10 mouse cellular contexts compared by ENCODE assay signal in genomic region chr11:75458169-75458568, GRCm38 (mm10). TPM values are rescaled to one million over a fixed set of nuclear protein-coding genes. Genes with fewer than 3 reads are reported as not detected.
DNase-seq lines count a peak whose midpoint lies in the region; ATAC-seq and TF ChIP-seq lines count a peak whose summit lies in the region.
"Had no signal": no experiment of that assay in that cellular context is flagged by ENCODE, and none has a peak within 500 bp of the region (broad histone marks: within the 10 kb centered on the region; RNA-seq: fewer than 3 reads in every experiment).

No protein-coding gene starts in this region.

- no peak overlapping the region for H3K9ac ChIP-seq in liver, embryonic 12.5 days
- no peak overlapping the region for H3K9ac ChIP-seq in stomach, postnatal 0 days (ENCODE audit: low read length)
- H3K9ac ChIP-seq: hindbrain, embryonic 15.5 days had no signal

- 14% methylated on average over 3 of the region's 3 CpGs for WGBS in liver, embryonic 12.5 days (ENCODE audit: insufficient replicate concordance)
- WGBS in stomach, postnatal 0 days: 14% methylated on average over 3 of the region's 3 CpGs

- DNase-seq in adrenal gland, postnatal 36 days: peak; percentile 23 to 44
- no peak for DNase-seq in adrenal gland, adult 18-20 months (ENCODE audit: low spot score in 2 of 2)
- no peak for DNase-seq in left cerebral cortex, adult 2 months (ENCODE audit: extremely low spot score in 1 of 2, low spot score in 2 of 2)
- no peak for DNase-seq in left cerebral cortex, postnatal 36 days (ENCODE audit: low spot score in 2 of 2)
- DNase-seq in cerebellum, postnatal 25 days: peak; percentile 28 to 69
- DNase-seq in stomach, postnatal 0 days (ENCODE audit: low spot score): peak; percentile 47
- DNase-seq in gastrocnemius, postnatal 25 days: no peak

- H3K9me3 ChIP-seq in liver, embryonic 12.5 days (replicated peaks): no peaks in the 10 kb centered on the region
- H3K9me3 ChIP-seq in stomach, postnatal 0 days (ENCODE audit: control insufficient read depth, low read length): no peaks in the 10 kb centered on the region
- H3K9me3 ChIP-seq: hindbrain, embryonic 15.5 days had no signal

- TF ChIP-seq CTCF in left cerebral cortex, adult 2 months (IDR thresholded peaks at IDR 0.05): peak; percentile 72
- peak; percentile 87 for TF ChIP-seq CTCF in stomach, postnatal 0 days (IDR thresholded peaks at IDR 0.05; ENCODE audit: low read depth)

- H3K36me3 ChIP-seq in liver, embryonic 12.5 days: peaks cover 2% of the 10 kb centered on the region
- no peaks in the 10 kb centered on the region for H3K36me3 ChIP-seq in stomach, postnatal 0 days (ENCODE audit: control insufficient read depth, insufficient read depth, low read length)
- H3K36me3 ChIP-seq: hindbrain, embryonic 15.5 days had no signal

- H3K4me1 ChIP-seq in liver, embryonic 12.5 days: peaks cover 82% of the 10 kb centered on the region
- peaks cover 13% of the 10 kb centered on the region for H3K4me1 ChIP-seq in stomach, postnatal 0 days (replicated peaks; ENCODE audit: control insufficient read depth, insufficient read depth)

- H3K27me3 ChIP-seq in liver, embryonic 12.5 days (replicated peaks): no peaks in the 10 kb centered on the region
- H3K27me3 ChIP-seq in stomach, postnatal 0 days (ENCODE audit: control insufficient read depth, insufficient read depth, low read length): no peaks in the 10 kb centered on the region
- H3K27me3 ChIP-seq: hindbrain, embryonic 15.5 days; Patski had no signal

- no peak overlapping the region for H3K27ac ChIP-seq in left cerebral cortex, adult 2 months
- H3K27ac ChIP-seq in liver, embryonic 12.5 days: peak overlapping the region; percentile 99
- no peak overlapping the region for H3K27ac ChIP-seq in stomach, postnatal 0 days (replicated peaks)
- H3K27ac ChIP-seq: hindbrain, embryonic 15.5 days had no signal

- intact Hi-C loops in left cerebral cortex, adult 2 months (cut with DNase I): loop anchor here (1.0 kb wide), 1 partner anchor 56 kb away; no protein-coding TSS in a partner anchor
- intact Hi-C loops in left cerebral cortex, postnatal 36 days (cut with DNase I): no loop called here

- H3K4me2 ChIP-seq in liver, embryonic 12.5 days: peak overlapping the region; percentile 36
- H3K4me2 ChIP-seq in stomach, postnatal 0 days (replicated peaks; ENCODE audit: low read depth): no peak overlapping the region
- H3K4me2 ChIP-seq: hindbrain, embryonic 15.5 days had no signal

- TF ChIP-seq EP300 in stomach, postnatal 0 days (optimal IDR thresholded peaks at IDR 0.05): no peak

- ATAC-seq in liver, embryonic 12.5 days: no peak
- ATAC-seq in stomach, postnatal 0 days (ENCODE audit: low FRiP score, low TSS enrichment): no peak
- ATAC-seq: Patski had no signal

- no peak overlapping the region for H3K4me3 ChIP-seq in left cerebral cortex, adult 2 months
- no peak overlapping the region for H3K4me3 ChIP-seq in liver, embryonic 12.5 days
- no peak overlapping the region for H3K4me3 ChIP-seq in stomach, postnatal 0 days (ENCODE audit: low read depth, low read length)
- H3K4me3 ChIP-seq: hindbrain, embryonic 15.5 days had no signal

RNA-seq across cellular contexts. Expression of gene Tlcd2, which starts 3.3 kb away (rescaled TPM):
- total RNA-seq in adrenal gland, postnatal 36 days (2021): 10 to 100 TPM; 10.1 to 14.3 TPM
- total RNA-seq in adrenal gland, adult 18-20 months (2021): 1 to 10 TPM; 8.1 to 9.1 TPM
- under 1 TPM; 0.51 to 0.66 TPM for total RNA-seq in left cerebral cortex, adult 2 months (2021)
- total RNA-seq in left cerebral cortex, postnatal 36 days (2021): under 1 TPM in 1 of 2 experiments, not detected in 1; 0.47 TPM
- 19.6 and 21.4 TPM in 2 replicates for polyA plus RNA-seq in liver, embryonic 12.5 days (2016; fragmentation: Nextera tagmentation; extraction: Ambion mirVana)
- polyA plus RNA-seq in stomach, postnatal 0 days (2015; fragmentation: Nextera tagmentation; extraction: Ambion mirVana): 16.0 and 17.2 TPM in 2 replicates
- total RNA-seq in gastrocnemius, postnatal 25 days (2021): 1 to 10 TPM; 3.9 to 6.9 TPM

RNA-seq across cellular contexts. Expression of gene Wdr81, which starts 3.7 kb away (rescaled TPM):
- 10 to 100 TPM; 12.0 to 18.2 TPM for total RNA-seq in adrenal gland, postnatal 36 days (2021)
- total RNA-seq in adrenal gland, adult 18-20 months (2021): 10 to 100 TPM; 11.5 to 15.3 TPM
- total RNA-seq in left cerebral cortex, adult 2 months (2021): 10 to 100 TPM; 19.5 to 20.7 TPM
- total RNA-seq in left cerebral cortex, postnatal 36 days (2021): 10 to 100 TPM; 20.1 to 20.4 TPM
- polyA plus RNA-seq in liver, embryonic 12.5 days (2016; fragmentation: Nextera tagmentation; extraction: Ambion mirVana): 24.8 and 25.0 TPM in 2 replicates
- 2.6 and 2.7 TPM in 2 replicates for polyA plus RNA-seq in stomach, postnatal 0 days (2015; fragmentation: Nextera tagmentation; extraction: Ambion mirVana)
- 1 to 10 TPM; 4.7 to 5.7 TPM for total RNA-seq in gastrocnemius, postnatal 25 days (2021)

RNA-seq across cellular contexts. Expression of gene Serpinf2, which starts 18.8 kb away (rescaled TPM):
- under 1 TPM in 1 of 2 experiments, not detected in 1; 0.46 TPM for total RNA-seq in adrenal gland, postnatal 36 days (2021)
- not detected for total RNA-seq in adrenal gland, adult 18-20 months (2021)
- under 1 TPM in 1 of 2 experiments, not detected in 1; 0.28 TPM for total RNA-seq in left cerebral cortex, adult 2 months (2021)
- under 1 TPM in 1 of 2 experiments, not detected in 1; 0.22 TPM for total RNA-seq in left cerebral cortex, postnatal 36 days (2021)
- 351 and 375 TPM in 2 replicates for polyA plus RNA-seq in liver, embryonic 12.5 days (2016; fragmentation: Nextera tagmentation; extraction: Ambion mirVana)
- 17.8 and 19.7 TPM in 2 replicates for polyA plus RNA-seq in stomach, postnatal 0 days (2015; fragmentation: Nextera tagmentation; extraction: Ambion mirVana)
- total RNA-seq in gastrocnemius, postnatal 25 days (2021): not detected

RNA-seq across cellular contexts. Expression of gene Prpf8, which starts 28.4 kb away (rescaled TPM):
- 100 to 1,000 TPM; 146 to 161 TPM for total RNA-seq in adrenal gland, postnatal 36 days (2021)
- 100 to 1,000 TPM; 118 to 147 TPM for total RNA-seq in adrenal gland, adult 18-20 months (2021)
- total RNA-seq in left cerebral cortex, adult 2 months (2021): 100 to 1,000 TPM; 133 to 138 TPM
- total RNA-seq in left cerebral cortex, postnatal 36 days (2021): 100 to 1,000 TPM; 127 to 138 TPM
- polyA plus RNA-seq in liver, embryonic 12.5 days (2016; fragmentation: Nextera tagmentation; extraction: Ambion mirVana): 46.6 and 47.9 TPM in 2 replicates
- polyA plus RNA-seq in stomach, postnatal 0 days (2015; fragmentation: Nextera tagmentation; extraction: Ambion mirVana): 15.8 and 16.0 TPM in 2 replicates
- 10 to 100 TPM; 56.9 to 59.4 TPM for total RNA-seq in gastrocnemius, postnatal 25 days (2021)

RNA-seq across cellular contexts. Expression of gene Serpinf1, which starts 35.7 kb away (rescaled TPM):
- 10 to 100 TPM; 21.7 to 32.9 TPM for total RNA-seq in adrenal gland, postnatal 36 days (2021)
- total RNA-seq in adrenal gland, adult 18-20 months (2021): 10 to 100 TPM; 13.7 to 28.0 TPM
- 10 to 100 TPM in 1 of 2 experiments, 1 to 10 TPM in 1; 9.7 to 10.5 TPM for total RNA-seq in left cerebral cortex, adult 2 months (2021)
- total RNA-seq in left cerebral cortex, postnatal 36 days (2021): 10 to 100 TPM; 13.9 to 18.7 TPM
- polyA plus RNA-seq in liver, embryonic 12.5 days (2016; fragmentation: Nextera tagmentation; extraction: Ambion mirVana): 158 and 172 TPM in 2 replicates
- 53.7 and 69.1 TPM in 2 replicates for polyA plus RNA-seq in stomach, postnatal 0 days (2015; fragmentation: Nextera tagmentation; extraction: Ambion mirVana)
- 10 to 100 TPM; 98.5 to 98.7 TPM for total RNA-seq in gastrocnemius, postnatal 25 days (2021)

Comparison
In these comparisons a context has a peak if more than half of its experiments do, and no peak if none do; other contexts are left out.
1. DNase-seq: peak in adrenal gland, postnatal 36 days (2 of 2), cerebellum, postnatal 25 days (2 of 2) and stomach, postnatal 0 days (single experiment); none in adrenal gland, adult 18-20 months (0 of 2), left cerebral cortex, adult 2 months (0 of 2), left cerebral cortex, postnatal 36 days (0 of 2) and gastrocnemius, postnatal 25 days (single experiment).